ENCODE assay signal across 8 mouse cellular contexts in genomic region chr7:3412036-3412435, GRCm38 (mm10). TPM values are rescaled to one million over a fixed set of nuclear protein-coding genes. Genes with fewer than 3 reads are reported as not detected.
DNase-seq lines count a peak whose midpoint lies in the region; ATAC-seq and TF ChIP-seq lines count a peak whose summit lies in the region.

No protein-coding gene starts in this region.

- peak overlapping the region; percentile 81 for H3K4me3 ChIP-seq in ES-Bruce4 (ENCODE audit: low read depth, low read length)
- H3K4me3 ChIP-seq in heart, postnatal 0 days (ENCODE audit: low read depth, low read length): peak overlapping the region; percentile 24
- no peak overlapping the region for H3K4me3 ChIP-seq in liver, postnatal 0 days (ENCODE audit: low read depth, low read length)
- H3K4me3 ChIP-seq in stomach, embryonic 16.5 days (replicated peaks; ENCODE audit: low read length): peak overlapping the region; percentile 44

- H3K9ac ChIP-seq in ES-Bruce4 (ENCODE audit: low read depth, poor library complexity, severe bottlenecking): peak overlapping the region; percentile 95
- H3K9ac ChIP-seq in heart, postnatal 0 days (replicated peaks; ENCODE audit: low read depth, low read length): no peak overlapping the region
- H3K9ac ChIP-seq in liver, postnatal 0 days (replicated peaks): no peak overlapping the region
- H3K9ac ChIP-seq in stomach, embryonic 16.5 days (ENCODE audit: low read length): no peak overlapping the region; the same call in 1 of the 2 replicates

- TF ChIP-seq CTCF in ES-Bruce4 (IDR thresholded peaks at IDR 0.05; ENCODE audit: low read depth, low read length): peak; percentile 34
- TF ChIP-seq CTCF in heart, postnatal 0 days (IDR thresholded peaks at IDR 0.05; ENCODE audit: low read depth): peak; percentile 20; the same call in 1 of the 2 replicates
- TF ChIP-seq CTCF in liver, postnatal 0 days (IDR thresholded peaks at IDR 0.05; ENCODE audit: low read depth): peak; percentile 21

- H3K4me1 ChIP-seq in ES-Bruce4 (ENCODE audit: control insufficient read depth, insufficient read depth, low read length): peaks cover 6% of the 10 kb centered on the region
- peaks cover 4% of the 10 kb centered on the region for H3K4me1 ChIP-seq in heart, postnatal 0 days (ENCODE audit: control insufficient read depth, insufficient read depth)
- no peaks in the 10 kb centered on the region; the same call in 1 of the 2 replicates for H3K4me1 ChIP-seq in liver, postnatal 0 days (ENCODE audit: insufficient read depth)
- peaks cover 9% of the 10 kb centered on the region for H3K4me1 ChIP-seq in stomach, embryonic 16.5 days (ENCODE audit: control insufficient read depth, insufficient read depth, low read length)

- TF ChIP-seq POLR2A in ES-Bruce4 (IDR thresholded peaks at IDR 0.05; ENCODE audit: insufficient read depth, low read length): no peak

- H3K27me3 ChIP-seq in ES-Bruce4 (ENCODE audit: control insufficient read depth, insufficient read depth, low read length, poor library complexity, severe bottlenecking): no peaks in the 10 kb centered on the region
- H3K27me3 ChIP-seq in heart, postnatal 0 days (ENCODE audit: control insufficient read depth, insufficient read depth, low read length): peaks cover 76% of the 10 kb centered on the region
- H3K27me3 ChIP-seq in liver, postnatal 0 days (ENCODE audit: insufficient read depth, low read length): peaks cover 67% of the 10 kb centered on the region
- peaks cover 58% of the 10 kb centered on the region for H3K27me3 ChIP-seq in stomach, embryonic 16.5 days (ENCODE audit: control insufficient read depth, insufficient read depth, low read length)

- ATAC-seq in heart, postnatal 0 days (ENCODE audit: insufficient read depth, low read depth): no peak
- ATAC-seq in liver, postnatal 0 days: no peak
- no peak for ATAC-seq in stomach, embryonic 16.5 days (ENCODE audit: insufficient read depth, low FRiP score)
- no peak for ATAC-seq in activated CD4-positive, CD25-positive, alpha-beta regulatory T cell, adult 4 months

- H3K27ac ChIP-seq in ES-Bruce4 (ENCODE audit: insufficient read depth, low read length): peak overlapping the region; percentile 40
- no peak overlapping the region for H3K27ac ChIP-seq in heart, postnatal 0 days (ENCODE audit: low read depth)
- no peak overlapping the region for H3K27ac ChIP-seq in liver, postnatal 0 days (ENCODE audit: low read depth)
- H3K27ac ChIP-seq in stomach, embryonic 16.5 days (ENCODE audit: low read length): no peak overlapping the region

- TF ChIP-seq EP300 in ES-Bruce4 (IDR thresholded peaks at IDR 0.05; ENCODE audit: insufficient read depth, low read depth, low read length): no peak
- no peak for TF ChIP-seq EP300 in heart, postnatal 0 days (IDR thresholded peaks at IDR 0.05; ENCODE audit: low read depth)
- no peak for TF ChIP-seq EP300 in liver, postnatal 0 days (IDR thresholded peaks at IDR 0.05; ENCODE audit: low read depth)

- H3K36me3 ChIP-seq in ES-Bruce4 (ENCODE audit: control insufficient read depth, insufficient read depth, low read length, poor library complexity, severe bottlenecking): no peaks in the 10 kb centered on the region
- H3K36me3 ChIP-seq in heart, postnatal 0 days (replicated peaks; ENCODE audit: control insufficient read depth, insufficient read depth, low read length): no peaks in the 10 kb centered on the region
- no peaks in the 10 kb centered on the region for H3K36me3 ChIP-seq in liver, postnatal 0 days (replicated peaks; ENCODE audit: insufficient read depth, low read length)
- H3K36me3 ChIP-seq in stomach, embryonic 16.5 days (ENCODE audit: control insufficient read depth, insufficient read depth, low read length): no peaks in the 10 kb centered on the region

- whole genome bisulfite sequencing in heart, postnatal 0 days: 3% methylated on average over 20 of the region's 20 CpGs
- 3% methylated on average over 20 of the region's 20 CpGs for WGBS in liver, postnatal 0 days (ENCODE audit: insufficient replicate concordance)
- 2% methylated on average over 20 of the region's 20 CpGs for WGBS in stomach, embryonic 16.5 days

- peak; percentile 8 for DNase-seq in kidney, adult 18-20 months
- no peak for DNase-seq in kidney, adult 9 months
- DNase-seq in cerebellum, adult 8-10 months: peak; percentile 32
- no peak for DNase-seq in heart, postnatal 0 days (ENCODE audit: low spot score)
- DNase-seq in liver, postnatal 0 days: peak; percentile 18

- peak overlapping the region; percentile 56 for H3K4me2 ChIP-seq in heart, postnatal 0 days (ENCODE audit: low read depth, low read length)
- peak overlapping the region; percentile 38; the same call in 1 of the 2 replicates for H3K4me2 ChIP-seq in liver, postnatal 0 days (ENCODE audit: low read depth, low read length)
- H3K4me2 ChIP-seq in stomach, embryonic 16.5 days (ENCODE audit: low read depth, low read length): peak overlapping the region; percentile 62

- no peaks in the 10 kb centered on the region for H3K9me3 ChIP-seq in ES-Bruce4 (replicated peaks; ENCODE audit: control insufficient read depth, insufficient read depth, low read length, poor library complexity, severe bottlenecking)
- H3K9me3 ChIP-seq in heart, postnatal 0 days (replicated peaks; ENCODE audit: control insufficient read depth, low read length): no peaks in the 10 kb centered on the region
- H3K9me3 ChIP-seq in liver, postnatal 0 days (ENCODE audit: low read length): no peaks in the 10 kb centered on the region
- peaks cover 3% of the 10 kb centered on the region; the same call in 1 of the 2 replicates for H3K9me3 ChIP-seq in stomach, embryonic 16.5 days (replicated peaks; ENCODE audit: control insufficient read depth, low read length)

RNA-seq across cellular contexts. Expression of gene Cacng6, which starts 12.0 kb away (rescaled TPM):
- polyA plus RNA-seq in ES-Bruce4 (2011; ENCODE audit: insufficient read depth, insufficient read length, low read depth, missing spikeins): 16.6 and 17.6 TPM in 2 replicates
- 12.0 and 21.3 TPM in 2 replicates for total RNA-seq in heart, postnatal 0 days (2014; rRNA removed; ENCODE audit: low replicate concordance)
- polyA plus RNA-seq in heart, postnatal 0 days (2015; fragmentation: Nextera tagmentation; extraction: Ambion mirVana): 20.4 and 20.9 TPM in 2 replicates
- 0.30 TPM in 1 of 2 replicates, not detected in the other for polyA plus RNA-seq in liver, postnatal 0 days (2015; fragmentation: Nextera tagmentation; extraction: Ambion mirVana)
- 0.19 and 3.0 TPM in 2 replicates for polyA plus RNA-seq in stomach, embryonic 16.5 days (2015; fragmentation: Nextera tagmentation; extraction: Ambion mirVana)
- polyA plus RNA-seq in activated CD4-positive, CD25-positive, alpha-beta regulatory T cell, adult 4 months (2017; shearing (Covaris generic)): not detected

RNA-seq across cellular contexts. Expression of gene Cacng8, which starts 21.6 kb away (rescaled TPM):
- 5.2 and 7.6 TPM in 2 replicates for polyA plus RNA-seq in ES-Bruce4 (2011; ENCODE audit: insufficient read depth, insufficient read length, low read depth, missing spikeins)
- total RNA-seq in heart, postnatal 0 days (2014; rRNA removed; ENCODE audit: low replicate concordance): not detected in 2 replicates
- not detected in 2 replicates for polyA plus RNA-seq in heart, postnatal 0 days (2015; fragmentation: Nextera tagmentation; extraction: Ambion mirVana)
- not detected in 2 replicates for polyA plus RNA-seq in liver, postnatal 0 days (2015; fragmentation: Nextera tagmentation; extraction: Ambion mirVana)
- 0.74 and 1.1 TPM in 2 replicates for polyA plus RNA-seq in stomach, embryonic 16.5 days (2015; fragmentation: Nextera tagmentation; extraction: Ambion mirVana)
- polyA plus RNA-seq in activated CD4-positive, CD25-positive, alpha-beta regulatory T cell, adult 4 months (2017; shearing (Covaris generic)): not detected

Comparison
In these comparisons a context has a peak if more than half of its experiments do, and no peak if none do; other contexts are left out.
1. DNase-seq: peak in kidney, adult 18-20 months (single experiment), cerebellum, adult 8-10 months (single experiment) and liver, postnatal 0 days (single experiment); none in kidney, adult 9 months (single experiment) and heart, postnatal 0 days (single experiment).
2. Peak in every context shown above with its lines, with median percentiles within 50 percentile points of each other: CTCF ChIP-seq and H3K4me2 ChIP-seq.